Mouse (Mus musculus) liver, postnatal 0 days (tissue): ENCODE results near the gene Zfp287.

Source experiments
- CTCF ChIP-seq: sonication (generic); IDR thresholded peaks from 2 replicates; pipeline ENCODE4 v1.5.1; 2016; ENCODE audit warnings: antibody characterized with exemption, low read depth
- EP300 ChIP-seq: IDR thresholded peaks from 2 replicates; pipeline ENCODE4 v1.6.1; 2016; ENCODE audit warnings: antibody characterized with exemption, low read depth, mild to moderate bottlenecking

GRCm38 (mm10) chr11:62651563-62651962 is 80.1 kb downstream of the Zfp287 start:
- TF ChIP-seq CTCF (no peak), EP300 (no peak)
